Mouse (Mus musculus) adrenal gland, postnatal 10 days (tissue): Measurements from ENCODE around the gene Nup107. TPM values are rescaled to one million over a fixed set of nuclear protein-coding genes. Genes with fewer than 3 reads are reported as not detected.

Experiments used
- DNase-seq: peaks from one replicate; pipeline ENCODE4 v3.0.0; 2021; ENCODE audit warnings: mixed read lengths
- long read RNA-seq, 2 experiments: library from polyadenylated mRNA; stranded (forward); transcript quantifications; one replicate each; pipeline ENCODE4 v2.0.0; 2021
- total RNA-seq, 2 experiments: library from RNA; stranded (reverse); gene quantifications; 2 replicates each; pipeline ENCODE4 v1.2.3; 2021

The Nup107 gene
- 10 to 100 TPM; 14.4 to 16.8 TPM for total RNA-seq
- long read RNA-seq, experiment 1, transcript Nup107-201 (28 exons, 3,114 nt): major isoform, 9 of 15 reads
- long read RNA-seq, experiment 1, partial matches to known transcripts: 2 of 15 reads
- long read RNA-seq, experiment 1, other reads (novel, unspliced or antisense): 3 of 15 reads
- long read RNA-seq, experiment 2, transcript Nup107-201 (28 exons, 3,114 nt): major isoform, 12 of 18 reads
- long read RNA-seq, experiment 2, partial matches to known transcripts: 2 of 18 reads
- long read RNA-seq, experiment 2, other reads (novel, unspliced or antisense): 4 of 18 reads

GRCm38 (mm10) chr10:117792141-117793091 lies at the start of gene Nup107:
Gene Nup107, minus strand, starts transcription at chr10:117792705.
- peak; percentile 100 for DNase-seq

- no peak for DNase-seq
These were observed 49.3 kb upstream of the Nup107 start for GRCm38 (mm10) chr10:117841765-117842164.

GRCm38 (mm10) chr10:117840431-117840995 lies 48.0 kb upstream of the Nup107 start:
- DNase-seq: no peak

- DNase-seq: no peak
These were observed 47.2 kb upstream of the Nup107 start for GRCm38 (mm10) chr10:117839737-117840136.

GRCm38 (mm10) chr10:117838924-117839323 lies 46.4 kb upstream of the Nup107 start:
- DNase-seq: no peak

- DNase-seq: no peak
These were observed 43.8 kb upstream of the Nup107 start for GRCm38 (mm10) chr10:117836354-117836753.

GRCm38 (mm10) chr10:117835453-117835852 lies 42.9 kb upstream of the Nup107 start:
- no peak for DNase-seq

- DNase-seq: no peak
These were observed 38.3 kb upstream of the Nup107 start for GRCm38 (mm10) chr10:117830797-117831196.

- no peak for DNase-seq
These were observed 37.1 kb upstream of the Nup107 start for GRCm38 (mm10) chr10:117829472-117830155.

GRCm38 (mm10) chr10:117829022-117829421 lies 36.5 kb upstream of the Nup107 start:
- no peak for DNase-seq

- no peak for DNase-seq
These were observed 36.0 kb upstream of the Nup107 start for GRCm38 (mm10) chr10:117828536-117828935.

- no peak for DNase-seq
These were observed 32.1 kb upstream of the Nup107 start for GRCm38 (mm10) chr10:117824647-117825046.

GRCm38 (mm10) chr10:117824139-117824538 lies 31.6 kb upstream of the Nup107 start:
- no peak for DNase-seq

- DNase-seq: no peak
These were observed 30.8 kb upstream of the Nup107 start for GRCm38 (mm10) chr10:117823321-117823720.

- no peak for DNase-seq
These were observed 26.1 kb upstream of the Nup107 start for GRCm38 (mm10) chr10:117818600-117818999.

GRCm38 (mm10) chr10:117816721-117817120 lies 24.2 kb upstream of the Nup107 start:
- no peak for DNase-seq

- DNase-seq: no peak
These were observed 20.0 kb upstream of the Nup107 start for GRCm38 (mm10) chr10:117812501-117812900.

GRCm38 (mm10) chr10:117811555-117811954 lies 19.1 kb upstream of the Nup107 start:
- DNase-seq: no peak

GRCm38 (mm10) chr10:117810506-117810905 lies 18.0 kb upstream of the Nup107 start:
- no peak for DNase-seq

GRCm38 (mm10) chr10:117808068-117808467 lies 15.6 kb upstream of the Nup107 start:
- no peak for DNase-seq

- no peak for DNase-seq
These were observed 13.4 kb upstream of the Nup107 start for GRCm38 (mm10) chr10:117805919-117806318.
